ENCODE assay signal across 23 mouse cellular contexts in the genomic region with DNA sequence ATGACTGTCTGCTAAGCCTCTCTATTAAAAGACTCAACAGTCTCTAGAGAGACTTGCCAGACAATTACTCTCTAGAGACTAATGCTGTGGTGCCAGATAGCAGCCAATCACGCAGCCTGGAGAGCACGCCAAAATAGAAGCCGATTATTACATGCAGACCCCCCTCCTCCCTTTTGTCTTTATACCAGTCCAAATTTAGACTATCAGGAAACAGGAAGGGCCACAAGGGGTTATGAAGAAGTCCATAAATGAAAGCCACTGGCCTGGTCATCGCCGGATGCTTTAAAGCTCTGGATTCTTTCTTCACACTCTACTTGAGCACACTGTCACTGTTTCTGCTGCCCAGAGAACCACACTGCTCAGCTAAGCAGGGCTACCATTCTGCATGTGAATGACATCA.
DNase-seq lines count a peak whose midpoint lies in the region; ATAC-seq and TF ChIP-seq lines count a peak whose summit lies in the region.
"Had no signal": no experiment of that assay in that cellular context is flagged by ENCODE, and none has a peak within 500 bp of the region (broad histone marks: within the 10 kb centered on the region; RNA-seq: fewer than 3 reads in every experiment).

No protein-coding gene starts in this region.

- WGBS in heart, embryonic 15.5 days: 52% methylated on average over 5 of the region's 5 CpGs
- WGBS in lung, embryonic 14.5 days: 77% methylated on average over 5 of the region's 5 CpGs
- 83% methylated on average over 5 of the region's 5 CpGs for WGBS in midbrain, embryonic 16.5 days

- TF ChIP-seq CTCF in gastrocnemius, adult 2 months (IDR thresholded peaks at IDR 0.05): no peak
- no peak for TF ChIP-seq CTCF in lung, embryonic 14.5 days (IDR thresholded peaks at IDR 0.05; ENCODE audit: low read depth)

- H3K36me3 ChIP-seq in heart, embryonic 15.5 days: no peaks in the 10 kb centered on the region
- H3K36me3 ChIP-seq in lung, embryonic 14.5 days (ENCODE audit: insufficient read depth): no peaks in the 10 kb centered on the region
- no peaks in the 10 kb centered on the region for H3K36me3 ChIP-seq in midbrain, embryonic 16.5 days (ENCODE audit: control insufficient read depth, insufficient read depth, low read length)
- H3K36me3 ChIP-seq: forebrain, embryonic 12.5 days; hindbrain, embryonic 12.5 days; limb, embryonic 15.5 days had no signal

- no peak for DNase-seq in gastrocnemius, adult 2 months
- DNase-seq in gastrocnemius, postnatal 25 days: no peak
- DNase-seq in heart, postnatal 36 days: no peak
- peak; percentile 2 for DNase-seq in lung, embryonic 14.5 days
- no peak for DNase-seq in lung, adult 18-20 months
- no peak for DNase-seq in thymus, postnatal 36 days
- DNase-seq: adrenal gland, adult 8-10 months; cerebellum, adult 9-11 months; gastrocnemius, postnatal 36 days; layer of hippocampus, postnatal 36 days; liver, postnatal 0 days; lung, postnatal 4 days; right cerebral cortex, postnatal 14 days; spleen, adult 18-20 months; thymus, postnatal 4 days had no signal

- 0 out of 2 replicates have a peak, but pooled peaks cover 5% of the 10 kb centered on the region for H3K4me1 ChIP-seq in heart, embryonic 15.5 days (replicated peaks)
- no peaks in the 10 kb centered on the region for H3K4me1 ChIP-seq in lung, embryonic 14.5 days (ENCODE audit: insufficient read depth)
- no peaks in the 10 kb centered on the region for H3K4me1 ChIP-seq in midbrain, embryonic 16.5 days (ENCODE audit: control insufficient read depth, insufficient read depth, low read length)
- H3K4me1 ChIP-seq: forebrain, embryonic 12.5 days; hindbrain, embryonic 12.5 days had no signal

- no peaks in the 10 kb centered on the region for H3K27me3 ChIP-seq in heart, embryonic 15.5 days
- no peaks in the 10 kb centered on the region for H3K27me3 ChIP-seq in lung, embryonic 14.5 days (ENCODE audit: insufficient read depth, low read length)
- H3K27me3 ChIP-seq in midbrain, embryonic 16.5 days (ENCODE audit: control insufficient read depth, insufficient read depth, low read depth, low read length): no peaks in the 10 kb centered on the region
- H3K27me3 ChIP-seq: forebrain, embryonic 12.5 days; hindbrain, embryonic 12.5 days; limb, embryonic 15.5 days; Patski had no signal

- H3K9me3 ChIP-seq in heart, embryonic 15.5 days (replicated peaks): no peaks in the 10 kb centered on the region
- H3K9me3 ChIP-seq in lung, embryonic 14.5 days (ENCODE audit: low read depth, low read length): no peaks in the 10 kb centered on the region
- H3K9me3 ChIP-seq in midbrain, embryonic 16.5 days (replicated peaks; ENCODE audit: control insufficient read depth, low read length, poor library complexity, severe bottlenecking): no peaks in the 10 kb centered on the region
- H3K9me3 ChIP-seq: forebrain, embryonic 12.5 days; hindbrain, embryonic 12.5 days; limb, embryonic 15.5 days had no signal

- intact Hi-C loops in gastrocnemius, adult 2 months (cut with DNase I): no loop called here
- intact Hi-C loops in heart, postnatal 36 days (cut with DNase I): loop anchor here (5.0 kb wide), 1 partner anchor 73 kb away; no protein-coding TSS in a partner anchor

- 0 out of 2 replicates have a peak overlapping the region, but pooled peaks have one; percentile 1 for H3K4me2 ChIP-seq in heart, embryonic 15.5 days
- H3K4me2 ChIP-seq in lung, embryonic 14.5 days: no peak overlapping the region
- no peak overlapping the region for H3K4me2 ChIP-seq in midbrain, embryonic 16.5 days (ENCODE audit: low read length)
- H3K4me2 ChIP-seq: forebrain, embryonic 12.5 days; hindbrain, embryonic 12.5 days; limb, embryonic 15.5 days had no signal

- no peak overlapping the region for H3K4me3 ChIP-seq in gastrocnemius, adult 2 months
- no peak overlapping the region for H3K4me3 ChIP-seq in heart, embryonic 15.5 days
- H3K4me3 ChIP-seq in lung, embryonic 14.5 days (ENCODE audit: low read depth, low read length): no peak overlapping the region
- H3K4me3 ChIP-seq in midbrain, embryonic 16.5 days (ENCODE audit: low read depth, low read length): no peak overlapping the region
- H3K4me3 ChIP-seq: forebrain, embryonic 12.5 days; hindbrain, embryonic 12.5 days; layer of hippocampus, adult 2 months; limb, embryonic 15.5 days had no signal

- no peak for ATAC-seq in heart, embryonic 15.5 days (replicated peaks; ENCODE audit: insufficient number of reproducible peaks, insufficient read depth, low FRiP score, low read depth)
- ATAC-seq in lung, embryonic 14.5 days (ENCODE audit: insufficient read depth): no peak
- ATAC-seq in midbrain, embryonic 16.5 days: no peak
- ATAC-seq: CD4-positive, CD25-positive, alpha-beta regulatory T cell, adult 4 months; liver, postnatal 0 days; Patski had no signal

- H3K9ac ChIP-seq in heart, embryonic 15.5 days: no peak overlapping the region
- H3K9ac ChIP-seq in lung, embryonic 14.5 days: no peak overlapping the region
- no peak overlapping the region for H3K9ac ChIP-seq in midbrain, embryonic 16.5 days (ENCODE audit: low read depth, low read length)
- H3K9ac ChIP-seq: forebrain, embryonic 12.5 days; hindbrain, embryonic 12.5 days; limb, embryonic 15.5 days; liver, postnatal 0 days had no signal

- H3K27ac ChIP-seq in gastrocnemius, adult 2 months: 0 out of 2 replicates have a peak overlapping the region, but pooled peaks have one; percentile 24
- H3K27ac ChIP-seq in heart, embryonic 15.5 days: no peak overlapping the region
- no peak overlapping the region for H3K27ac ChIP-seq in lung, embryonic 14.5 days (ENCODE audit: low read depth)
- no peak overlapping the region for H3K27ac ChIP-seq in midbrain, embryonic 16.5 days (ENCODE audit: low read length)
- H3K27ac ChIP-seq: forebrain, embryonic 12.5 days; hindbrain, embryonic 12.5 days; layer of hippocampus, adult 2 months; limb, embryonic 15.5 days had no signal
